ENCODE assay signal across 8 mouse cellular contexts in the genomic region with DNA sequence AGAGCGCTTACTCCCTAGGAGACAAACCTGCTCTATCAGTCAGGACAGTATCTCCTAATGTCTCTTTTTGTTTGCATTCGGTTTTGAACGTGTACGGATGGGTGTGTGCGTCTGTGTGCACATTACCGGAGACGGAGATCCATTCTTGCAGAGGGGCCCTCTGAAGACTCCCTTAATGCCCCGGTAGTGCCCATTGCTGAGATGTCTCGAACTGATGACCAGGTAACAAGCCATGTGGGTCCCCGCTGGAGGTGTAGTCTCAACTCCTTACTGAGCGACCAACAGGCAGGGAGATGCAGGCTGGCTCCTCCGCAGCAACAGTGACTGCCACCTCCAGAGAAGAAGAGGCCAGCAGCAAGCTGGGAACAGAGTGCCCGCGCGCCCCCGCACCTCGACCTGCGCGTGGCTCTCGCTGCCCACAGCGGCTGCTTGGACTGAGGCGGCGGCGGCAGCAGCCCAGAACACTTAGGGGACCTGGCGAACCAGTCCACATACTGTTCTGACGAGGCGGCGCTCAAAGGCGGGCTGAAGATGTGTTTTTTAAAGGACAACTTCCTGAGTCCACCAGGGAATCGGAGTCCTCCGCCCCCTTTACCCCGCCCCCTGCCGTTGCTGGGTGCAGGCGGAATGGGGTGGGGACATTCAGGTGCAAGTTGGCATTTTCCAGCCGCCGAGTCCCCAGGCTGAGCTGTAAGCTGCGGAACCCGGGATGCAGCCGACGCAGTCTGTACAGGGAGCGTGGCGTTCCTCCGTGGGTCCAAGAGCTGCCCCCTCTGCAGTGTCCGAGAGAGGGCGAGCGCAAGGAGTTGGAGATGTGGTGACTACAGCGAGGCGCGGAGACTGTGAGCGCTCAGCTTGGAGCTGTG. TPM values are rescaled to one million over a fixed set of nuclear protein-coding genes. Genes with fewer than 3 reads are reported as not detected.
DNase-seq lines count a peak whose midpoint lies in the region; ATAC-seq and TF ChIP-seq lines count a peak whose summit lies in the region.

A gene (minus strand): TSS at position 612 of the 866 bp plus-strand sequence.

- peak; percentile 54 for TF ChIP-seq CTCF in lung, embryonic 14.5 days (IDR thresholded peaks at IDR 0.05; ENCODE audit: low read depth)

- H3K27ac ChIP-seq in embryonic facial prominence, embryonic 15.5 days (replicated peaks), result no peak within 1 kb of the TSS
- peak within 1 kb of the TSS; percentile 75; the same call in 1 of the 2 replicates for H3K27ac ChIP-seq in lung, embryonic 14.5 days (ENCODE audit: low read depth)

- peak within 1 kb of the TSS; percentile 54 for H3K4me3 ChIP-seq in embryonic facial prominence, embryonic 15.5 days (replicated peaks)
- H3K4me3 ChIP-seq in lung, embryonic 14.5 days (ENCODE audit: low read depth, low read length), result peak within 1 kb of the TSS; percentile 51

- intact Hi-C loops in heart, postnatal 36 days (cut with DNase I), result no loop called here

- ATAC-seq in embryonic facial prominence, embryonic 15.5 days (ENCODE audit: insufficient number of reproducible peaks, low FRiP score, low TSS enrichment, low read depth), result peak; percentile 73
- peak; percentile 98 for ATAC-seq in lung, embryonic 14.5 days (ENCODE audit: insufficient read depth)

- no peaks in the 10 kb centered on the region for H3K9me3 ChIP-seq in embryonic facial prominence, embryonic 15.5 days (replicated peaks)
- H3K9me3 ChIP-seq in lung, embryonic 14.5 days (ENCODE audit: low read depth, low read length), result no peaks in the 10 kb centered on the region

- no peaks in the 10 kb centered on the region for H3K36me3 ChIP-seq in embryonic facial prominence, embryonic 15.5 days
- no peaks in the 10 kb centered on the region for H3K36me3 ChIP-seq in lung, embryonic 14.5 days (ENCODE audit: insufficient read depth)

- H3K9ac ChIP-seq in embryonic facial prominence, embryonic 15.5 days, result peak within 1 kb of the TSS; percentile 24
- H3K9ac ChIP-seq in lung, embryonic 14.5 days, result peak within 1 kb of the TSS; percentile 52

- under 1% methylated on average over 50 of the region's 50 CpGs for WGBS in embryonic facial prominence, embryonic 15.5 days
- WGBS in lung, embryonic 14.5 days, result under 1% methylated on average over 50 of the region's 50 CpGs

- peaks cover 6% of the 10 kb centered on the region; the same call in 1 of the 2 replicates for H3K4me1 ChIP-seq in embryonic facial prominence, embryonic 15.5 days
- no peaks in the 10 kb centered on the region for H3K4me1 ChIP-seq in lung, embryonic 14.5 days (ENCODE audit: insufficient read depth)

- DNase-seq in cerebellum, postnatal 14 days, result peak; percentile 56 to 61
- DNase-seq in cerebellum, adult 11 months, result no peak
- peak; percentile 3 to 6 for DNase-seq in heart, postnatal 36 days
- DNase-seq in layer of hippocampus, adult 9-11 months, result peak; percentile 6
- peak; percentile 74 for DNase-seq in lung, embryonic 14.5 days
- peak; percentile 75 for DNase-seq in retina, embryonic 14.5 days (ENCODE audit: low spot score)
- no peak for DNase-seq in thymus, postnatal 36 days

- peak within 1 kb of the TSS; percentile 95 for H3K4me2 ChIP-seq in embryonic facial prominence, embryonic 15.5 days (replicated peaks)
- peak within 1 kb of the TSS; percentile 77 for H3K4me2 ChIP-seq in lung, embryonic 14.5 days

- no peaks in the 10 kb centered on the region for H3K27me3 ChIP-seq in embryonic facial prominence, embryonic 15.5 days
- 0 out of 2 replicates have a peak, but pooled peaks cover 2% of the 10 kb centered on the region for H3K27me3 ChIP-seq in lung, embryonic 14.5 days (ENCODE audit: insufficient read depth, low read length)

RNA-seq across cellular contexts. Expression of the gene that starts here (rescaled TPM):
- 0.37 and 0.39 TPM in 2 replicates for polyA plus RNA-seq in embryonic facial prominence, embryonic 15.5 days (2015; fragmentation: Nextera tagmentation; extraction: Ambion mirVana)
- not detected for total RNA-seq in heart, postnatal 36 days (2021)
- polyA plus RNA-seq in lung, embryonic 14.5 days (2014; fragmentation: Nextera tagmentation; extraction: Ambion mirVana), result 1.8 and 1.9 TPM in 2 replicates

Comparison
In these comparisons a context has a peak if more than half of its experiments do, and no peak if none do; other contexts are left out.
1. DNase-seq: peak in cerebellum, postnatal 14 days (2 of 2), layer of hippocampus, adult 9-11 months (single experiment), lung, embryonic 14.5 days (single experiment) and retina, embryonic 14.5 days (single experiment); none in cerebellum, adult 11 months (single experiment) and thymus, postnatal 36 days (0 of 2).
2. Peak in ATAC-seq, H3K4me3 ChIP-seq, H3K9ac ChIP-seq and H3K4me2 ChIP-seq in embryonic facial prominence, embryonic 15.5 days; RNA of the gene not detected or under 1 TPM.
3. Peak in DNase-seq in heart, postnatal 36 days; RNA of the gene not detected or under 1 TPM.